Mouse (Mus musculus) lung, postnatal 14 days (tissue): ENCODE measurements around the gene Igfbp3.
A peak's percentile ranks its signal among the peaks of the same experiment; 100 is the strongest.

ENCODE experiments used
- DNase-seq: peaks from one replicate; pipeline ENCODE4 v3.0.0; 2021

The Igfbp3 gene

DNA sequence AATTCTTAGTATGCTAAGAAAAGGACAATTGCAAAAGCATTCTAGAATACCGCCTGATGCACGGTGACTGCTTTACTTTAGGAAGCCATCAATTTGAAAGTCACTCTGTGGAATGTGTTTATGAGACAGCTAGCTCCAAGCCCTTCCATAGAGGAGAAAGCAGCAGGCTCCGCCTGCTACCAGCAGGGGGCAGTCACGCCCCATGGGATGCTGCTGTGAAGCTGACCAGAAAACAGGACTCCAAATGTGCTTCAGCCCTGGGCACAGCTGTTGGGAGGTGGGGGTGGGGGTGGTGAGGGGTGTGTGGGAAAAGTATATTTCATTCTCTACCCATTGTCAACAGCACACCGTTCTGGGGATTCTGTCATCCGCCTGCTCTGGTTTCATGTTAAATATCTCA lies 3.4 kb downstream of the Igfbp3 start:
- peak; percentile 78 for DNase-seq

GRCm38 (mm10) chr11:7203846-7204245 lies 9.9 kb downstream of the Igfbp3 start:
- DNase-seq: no peak

- DNase-seq: no peak
Measured at GRCm38 (mm10) chr11:7202206-7202605, 11.5 kb downstream of the Igfbp3 start.

GRCm38 (mm10) chr11:7200393-7200783 lies 13.3 kb downstream of the Igfbp3 start:
- DNase-seq: no peak

DNA sequence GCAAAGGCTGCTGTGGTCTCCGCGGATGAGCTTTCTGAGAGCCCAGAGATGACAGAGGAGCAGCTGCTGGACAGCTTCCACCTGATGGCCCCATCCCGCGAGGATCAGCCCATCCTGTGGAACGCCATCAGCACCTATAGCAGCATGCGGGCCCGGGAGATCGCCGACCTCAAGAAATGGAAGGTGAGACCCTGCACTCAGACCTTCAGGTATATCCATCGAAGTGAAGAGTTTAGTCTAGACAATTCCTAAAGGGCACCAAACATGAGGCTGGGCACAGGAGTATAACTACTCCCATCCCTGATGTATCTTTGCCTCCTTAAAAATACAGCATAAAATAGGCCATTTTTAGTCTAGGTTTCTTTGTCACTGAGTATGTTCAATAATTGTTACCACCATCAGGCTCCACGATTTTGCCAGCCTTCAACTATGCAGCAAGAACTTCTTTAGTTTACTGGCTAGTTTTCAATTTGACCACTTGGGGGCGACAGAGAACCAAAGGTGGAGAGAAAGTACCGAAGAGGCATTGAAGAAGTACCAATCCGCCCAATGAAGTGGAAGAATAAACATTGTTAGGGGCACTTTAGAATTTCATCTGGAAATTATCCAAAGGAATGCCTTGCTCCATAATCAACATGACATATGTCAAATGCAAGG lies 13.9 kb downstream of the Igfbp3 start:
- peak; percentile 73 for DNase-seq

DNA sequence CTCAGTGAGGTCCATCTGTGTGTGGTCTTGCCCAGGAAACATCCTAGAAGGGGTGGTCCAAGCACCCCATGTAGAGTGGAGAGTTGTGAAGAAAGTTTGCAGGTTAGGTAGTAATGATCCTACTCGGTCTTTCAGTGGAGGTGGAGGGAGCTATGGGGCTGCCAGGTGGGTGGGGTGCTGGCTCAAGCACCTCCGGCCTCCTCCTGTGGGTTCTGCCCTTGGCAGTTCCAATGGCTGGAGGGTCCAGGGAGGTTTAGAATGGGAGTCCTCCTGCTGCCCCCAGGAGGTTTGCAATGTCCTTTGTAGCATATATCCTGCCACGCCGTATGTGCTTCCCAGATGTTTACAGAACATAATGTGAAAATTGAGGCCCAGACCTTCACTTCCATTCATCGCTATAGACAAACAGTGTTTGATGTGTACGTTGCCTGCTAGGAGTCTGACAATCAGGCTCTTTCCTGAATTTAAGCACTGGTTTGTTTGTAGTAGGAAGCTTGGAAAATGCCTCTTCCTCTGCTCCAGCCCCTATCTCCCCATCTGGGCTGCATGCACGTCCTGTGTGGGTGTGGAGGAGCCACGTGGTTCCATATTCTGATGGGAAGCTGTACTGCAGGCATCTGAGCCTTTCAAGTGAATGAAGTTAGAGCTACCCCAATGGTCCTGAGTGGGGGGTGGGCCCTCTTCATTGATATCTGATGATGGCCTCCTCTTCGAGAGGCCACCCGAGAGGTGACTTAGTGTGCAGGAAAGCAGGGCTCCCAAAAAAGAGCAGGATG lies 15.1 kb downstream of the Igfbp3 start:
- no peak for DNase-seq

DNA sequence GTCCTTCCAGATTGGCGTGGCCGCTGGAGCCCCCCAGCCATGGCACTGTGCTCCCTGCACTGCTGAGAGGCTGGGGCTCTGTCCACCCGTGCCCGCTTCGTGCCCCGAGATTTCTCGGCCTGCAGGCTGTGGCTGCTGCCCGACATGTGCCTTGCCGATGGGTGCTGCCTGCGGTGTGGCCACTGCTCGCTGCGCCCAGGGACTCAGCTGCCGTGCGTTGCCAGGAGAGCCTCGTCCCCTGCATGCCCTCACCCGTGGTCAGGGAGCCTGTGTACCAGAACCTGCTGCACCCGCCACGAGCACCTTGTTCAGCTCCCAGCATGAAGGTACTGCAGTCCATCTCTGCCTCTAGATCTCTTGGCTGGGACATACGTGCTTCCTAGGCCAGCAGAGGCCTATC lies 15.7 kb downstream of the Igfbp3 start:
- no peak for DNase-seq

GRCm38 (mm10) chr11:7197491-7197941 lies 16.2 kb downstream of the Igfbp3 start, which contains the start of gene Igfbp1:
Gene Igfbp1, plus strand, starts transcription at chr11:7197782.
- no peak for DNase-seq

DNA sequence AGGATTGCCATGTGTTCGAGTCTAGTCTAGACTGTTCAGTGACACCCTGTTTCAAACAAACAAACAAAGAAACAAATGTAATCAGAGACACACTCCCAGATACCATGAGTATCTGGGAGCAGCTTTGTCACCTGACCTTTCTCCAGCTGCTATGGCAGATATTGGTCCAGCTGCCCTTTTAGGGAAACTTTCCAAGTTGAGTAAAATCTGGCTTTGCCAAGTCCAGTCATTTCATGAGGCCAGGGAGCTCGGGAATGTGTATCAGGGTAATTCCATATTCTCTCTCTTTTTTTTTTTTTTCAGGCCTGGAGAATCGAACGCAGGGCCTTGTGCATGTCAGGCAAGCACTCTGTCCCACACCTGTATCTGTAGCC lies 18.4 kb downstream of the Igfbp3 start:
- DNase-seq: no peak

- no peak for DNase-seq
Measured at GRCm38 (mm10) chr11:7194432-7195311, 19.1 kb downstream of the Igfbp3 start.

- no peak for DNase-seq
Measured at GRCm38 (mm10) chr11:7193134-7193533, 20.6 kb downstream of the Igfbp3 start.

- DNase-seq: no peak
Measured at GRCm38 (mm10) chr11:7192710-7193109, 21.0 kb downstream of the Igfbp3 start.

DNA sequence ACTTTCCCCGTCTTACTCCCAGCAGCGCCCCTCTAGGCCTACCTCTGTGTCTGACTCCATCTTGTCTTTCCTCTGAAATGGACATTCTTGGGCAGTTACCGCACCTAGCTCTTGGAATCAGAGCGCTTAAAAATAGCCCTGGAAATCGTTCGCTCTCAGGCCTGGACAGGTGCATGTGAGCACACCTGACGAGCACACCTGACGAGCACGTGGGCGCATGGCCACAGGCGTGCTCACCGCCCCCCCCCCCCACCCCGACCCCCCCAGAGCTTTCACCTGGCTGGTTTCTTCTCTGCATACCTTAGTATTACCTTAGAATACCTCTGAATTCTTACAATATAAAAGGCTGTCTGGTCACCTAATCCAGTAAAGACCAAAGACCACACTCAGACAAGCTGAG lies 25.3 kb downstream of the Igfbp3 start, which contains the start of gene Gm11985:
TSS of gene Gm11985 (minus strand) at position 101 of the 400 bp plus-strand sequence.
- DNase-seq: no peak

GRCm38 (mm10) chr11:7187472-7187871 lies 26.3 kb downstream of the Igfbp3 start:
- DNase-seq: no peak

DNA sequence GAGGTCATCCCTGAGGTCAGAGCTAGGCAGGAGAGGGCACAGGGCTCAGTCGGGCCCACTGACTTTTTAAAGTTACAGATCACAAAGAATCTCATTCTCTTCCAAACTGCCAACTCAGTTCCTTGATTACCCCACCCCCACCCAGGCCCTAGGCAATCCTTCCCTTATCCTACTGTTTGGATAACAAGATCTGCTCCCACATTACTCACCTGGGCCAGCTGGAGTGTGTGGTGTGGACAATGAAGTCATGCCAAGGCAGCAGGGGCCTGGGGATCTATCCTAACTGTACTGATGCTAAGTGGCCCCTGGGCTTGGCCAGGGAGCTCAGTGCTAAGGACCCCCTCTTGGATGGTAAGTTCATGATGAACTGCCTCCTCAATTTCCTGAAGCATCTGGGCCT lies 29.3 kb downstream of the Igfbp3 start:
- DNase-seq: no peak

- DNase-seq: no peak
Measured at GRCm38 (mm10) chr11:7182409-7183042, 31.2 kb downstream of the Igfbp3 start.

DNA sequence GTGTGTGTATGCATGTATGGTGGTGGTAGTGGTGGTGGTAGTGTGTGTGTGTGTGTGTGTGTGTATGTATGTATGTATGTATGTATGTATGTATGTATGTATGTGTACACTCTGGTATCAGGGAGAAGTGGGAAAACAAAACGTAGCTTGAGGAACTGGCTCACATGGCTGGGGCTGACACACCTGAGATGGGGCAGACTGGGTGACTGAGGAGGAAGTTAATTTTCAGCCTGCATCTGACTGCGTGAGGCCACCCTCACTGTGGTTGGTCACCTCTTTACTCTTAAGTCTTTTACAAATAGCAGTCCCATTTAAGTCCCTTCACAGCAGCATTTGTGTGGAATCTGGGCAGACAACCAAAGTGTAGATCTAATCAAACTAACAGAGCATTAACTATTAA lies 34.4 kb downstream of the Igfbp3 start:
- no peak for DNase-seq

DNA sequence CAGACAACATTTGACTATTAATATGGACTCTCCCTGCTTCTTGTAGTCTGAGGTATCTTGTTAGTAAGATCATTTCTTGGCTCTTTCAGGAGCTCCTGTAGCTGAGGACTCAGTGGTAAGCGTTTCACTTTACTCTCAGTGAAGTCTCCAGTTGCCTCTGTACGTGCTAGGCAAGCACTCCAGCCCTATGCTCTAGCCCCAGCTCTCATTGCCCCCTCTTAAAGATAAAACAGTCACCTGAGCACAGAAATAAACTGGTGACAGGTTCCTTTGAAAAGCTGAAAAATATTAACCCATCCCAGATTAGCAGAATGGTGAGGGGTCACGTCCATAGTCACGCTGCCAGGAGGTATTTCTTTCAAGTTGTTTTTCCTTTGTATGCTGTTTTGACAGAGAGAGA lies 35.0 kb downstream of the Igfbp3 start:
- DNase-seq: no peak

DNA sequence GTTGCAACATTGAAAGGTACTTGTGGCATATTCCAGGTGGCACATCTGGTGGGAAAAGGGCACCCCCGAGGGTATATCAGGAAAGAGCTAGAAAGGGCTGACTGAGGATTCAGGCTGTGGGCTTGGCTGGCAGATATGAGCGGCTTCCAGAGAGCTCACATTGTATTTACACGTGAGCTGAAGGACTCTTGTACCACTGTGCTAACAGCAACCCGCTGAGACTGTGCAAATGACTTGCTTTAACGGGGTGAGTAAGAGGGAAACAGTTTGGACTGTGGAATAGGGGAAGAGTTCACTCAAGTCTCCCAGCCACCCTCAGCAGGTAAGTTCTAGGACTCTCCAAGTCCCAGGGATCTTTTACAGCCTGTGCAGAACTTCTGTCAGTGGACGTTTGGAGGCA lies 40.1 kb downstream of the Igfbp3 start:
- DNase-seq: peak; percentile 47

DNA sequence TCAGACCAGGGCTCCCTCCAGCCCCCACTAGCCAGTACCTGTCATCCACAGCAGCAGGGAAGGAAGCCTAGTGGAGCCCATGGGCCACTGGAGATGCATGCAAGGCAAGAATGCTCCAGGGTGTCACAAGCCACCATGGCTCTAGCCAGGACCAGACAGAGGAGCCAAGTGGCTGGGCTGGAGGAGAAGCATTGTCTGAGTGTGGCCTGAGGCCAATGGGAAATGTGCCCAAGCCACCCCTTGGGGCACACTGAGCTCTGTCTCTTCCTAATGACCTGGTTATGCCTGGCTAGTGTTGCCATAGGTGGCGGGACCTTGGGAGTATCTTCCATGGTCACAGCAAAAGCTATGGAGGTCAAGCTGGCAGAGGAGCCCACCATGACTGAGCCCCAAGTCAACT lies 44.1 kb downstream of the Igfbp3 start:
- DNase-seq: no peak

DNA sequence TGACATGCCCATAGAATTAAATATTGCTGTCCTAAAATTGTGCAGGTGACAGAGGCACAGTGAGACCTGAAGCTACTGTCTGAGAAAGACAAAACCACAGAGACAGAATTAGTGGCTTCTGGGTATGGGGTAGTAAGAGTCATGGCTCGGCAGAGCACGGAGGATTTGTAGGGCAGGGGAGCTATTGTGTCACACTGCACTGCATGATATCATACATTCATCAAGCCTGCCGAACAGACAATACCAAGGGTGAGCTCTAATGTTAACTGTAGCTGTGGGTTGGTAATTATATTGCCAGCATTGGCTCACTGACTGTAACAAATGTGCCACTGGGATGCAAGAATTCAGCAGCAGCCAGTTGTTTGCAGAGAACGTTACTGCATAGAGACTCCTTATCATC lies 49.3 kb downstream of the Igfbp3 start:
- no peak for DNase-seq

- DNase-seq: peak; percentile 32
Measured at GRCm38 (mm10) chr11:7161502-7162174, 52.1 kb downstream of the Igfbp3 start.
